Mouse (Mus musculus) midbrain, embryonic 12.5 days (tissue): ENCODE measurements at regions not wholly inside any gene's neighbourhood (a gene's known extent, or its start where the extent isn't known, plus 50 kb on each side); places are given as distances from the start of the nearest gene placed in this dataset.
"Not testable (repeated sequence)": the region's sequence is repeated elsewhere in the genome, so short reads cannot be mapped to it uniquely, and the experiment has no call there.

ENCODE experiments used
- ATAC-seq: fragments of 200-750 bp; cut with Nextera tagmentation; 2 replicates; pipeline ENCODE4 v1.8.0; 2017; ENCODE audit warnings: low read depth, moderate TSS enrichment, moderate library complexity; ENCODE audit not compliant: low FRiP score
- H3K27ac ChIP-seq: fragments of 300-500 bp; sonication (generic); replicated peaks from 2 replicates; pipeline ENCODE4 v1.5.1; 2016; ENCODE audit warnings: mild to moderate bottlenecking
- H3K27me3 ChIP-seq: fragments of 300-500 bp; sonication (generic); 2 replicates; pipeline ENCODE4 v1.6.1; 2016; ENCODE audit warnings: mild to moderate bottlenecking
- H3K36me3 ChIP-seq: fragments of 300-500 bp; sonication (generic); 2 replicates; pipeline ENCODE4 v1.6.1; 2016
- H3K4me1 ChIP-seq: fragments of 300-500 bp; sonication (generic); 2 replicates; pipeline ENCODE4 v1.6.1; 2016
- H3K4me2 ChIP-seq: fragments of 300-500 bp; sonication (generic); replicated peaks from 2 replicates; pipeline ENCODE4 v1.6.1; 2016; ENCODE audit warnings: mild to moderate bottlenecking, moderate library complexity
- H3K4me3 ChIP-seq: fragments of 300-500 bp; sonication (generic); 2 replicates; pipeline ENCODE4 v1.5.1; 2016; ENCODE audit warnings: mild to moderate bottlenecking
- H3K9ac ChIP-seq: fragments of 300-500 bp; sonication (generic); replicated peaks from 2 replicates; pipeline ENCODE4 v1.6.1; 2016; ENCODE audit warnings: mild to moderate bottlenecking, moderate library complexity
- H3K9me3 ChIP-seq: fragments of 300-500 bp; sonication (generic); 2 replicates; pipeline ENCODE4 v1.6.1; 2016; ENCODE audit warnings: mild to moderate bottlenecking
- WGBS: fragments of 180-500 bp; shearing (Covaris S2); methylation state at CpG from one replicate; pipeline ENCODE4 v1.1.7; 2016; 5-methylcytosine and 5-hydroxymethylcytosine counted together

DNA sequence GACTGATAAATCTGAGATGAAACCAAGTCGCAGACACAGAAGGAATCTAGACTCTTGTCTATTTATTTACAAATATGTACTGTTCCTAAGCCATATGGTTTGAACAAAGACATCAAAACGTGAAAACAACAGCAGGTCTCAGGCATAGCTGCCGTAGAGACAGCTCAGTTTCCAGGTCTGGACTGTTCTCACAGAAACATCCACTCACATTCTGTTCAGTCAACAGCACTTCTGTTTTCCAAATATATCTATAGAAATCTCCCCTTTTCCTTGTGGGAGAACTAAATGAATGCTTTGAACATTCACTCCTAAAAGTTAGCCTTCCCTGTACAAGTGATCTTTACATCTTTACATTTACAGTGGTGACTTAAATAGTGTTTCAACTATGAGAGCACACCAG lies 156.8 kb upstream of the Slc13a1 start:
- H3K9me3 ChIP-seq = no peaks in the 10 kb centered on the region
- no peaks in the 10 kb centered on the region for H3K27me3 ChIP-seq
- no peak overlapping the region for H3K4me2 ChIP-seq
- ATAC-seq = no peak
- no peaks in the 10 kb centered on the region for H3K4me1 ChIP-seq
- no peaks in the 10 kb centered on the region for H3K36me3 ChIP-seq
- 74% methylated on average over 3 of the region's 3 CpGs for WGBS
- no peak overlapping the region for H3K9ac ChIP-seq
- no peak overlapping the region for H3K27ac ChIP-seq
- H3K4me3 ChIP-seq = no peak overlapping the region

DNA sequence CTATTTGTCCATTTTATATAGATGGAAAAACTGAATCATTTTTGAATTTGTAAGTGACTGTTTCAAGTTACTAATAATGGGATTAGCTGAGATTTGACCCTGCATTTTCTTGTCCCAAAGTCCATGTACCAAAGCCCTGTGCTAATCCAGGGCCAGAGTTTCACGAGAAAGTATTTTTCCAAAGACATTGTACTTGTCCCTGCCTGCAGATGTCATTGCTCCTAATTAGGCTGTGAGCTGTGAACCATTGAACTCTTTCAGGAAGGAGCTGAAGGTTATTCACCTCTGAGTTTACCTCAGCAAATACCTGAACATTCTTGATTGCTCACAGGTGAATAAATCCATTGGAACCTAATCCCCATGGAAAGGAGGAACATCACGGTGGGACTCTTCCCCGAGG lies 154.5 kb upstream of the Slc13a1 start:
- Histone ChIP-seq H3K4me3 (no peak overlapping the region), H3K9ac (no peak overlapping the region), H3K9me3 (no peaks in the 10 kb centered on the region), H3K36me3 (no peaks in the 10 kb centered on the region), H3K27me3 (no peaks in the 10 kb centered on the region), H3K4me1 (no peaks in the 10 kb centered on the region), H3K4me2 (no peak overlapping the region), H3K27ac (no peak overlapping the region)
- no peak for ATAC-seq
- 79% methylated on average over 3 of the region's 3 CpGs for WGBS

DNA sequence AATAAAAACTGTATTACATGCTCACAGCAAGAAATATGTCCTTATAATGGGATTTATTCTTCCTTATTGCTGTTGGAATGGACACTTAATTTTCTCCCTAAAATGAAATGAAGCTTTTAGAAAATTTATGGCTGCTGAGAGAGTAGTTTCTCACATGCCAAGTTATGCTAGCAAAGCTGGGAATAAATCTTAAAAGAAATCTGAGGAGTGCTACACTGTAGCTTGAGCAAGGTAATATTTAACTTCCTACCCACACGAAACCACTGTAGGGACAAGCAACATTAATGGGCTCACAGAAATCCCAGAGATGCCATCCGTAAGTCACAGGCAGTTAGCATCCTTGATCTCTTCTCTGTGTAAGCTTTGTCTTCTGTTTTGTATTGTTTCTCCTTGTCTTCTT lies 151.0 kb upstream of the Slc13a1 start:
- H3K36me3 ChIP-seq = no peaks in the 10 kb centered on the region
- no peaks in the 10 kb centered on the region for H3K9me3 ChIP-seq
- H3K4me3 ChIP-seq = no peak overlapping the region
- no peak overlapping the region for H3K9ac ChIP-seq
- 88% methylated on average over 2 of the region's 2 CpGs for WGBS
- H3K4me1 ChIP-seq = no peaks in the 10 kb centered on the region
- no peak overlapping the region for H3K4me2 ChIP-seq
- ATAC-seq = no peak
- H3K27ac ChIP-seq = no peak overlapping the region
- H3K27me3 ChIP-seq = no peaks in the 10 kb centered on the region

DNA sequence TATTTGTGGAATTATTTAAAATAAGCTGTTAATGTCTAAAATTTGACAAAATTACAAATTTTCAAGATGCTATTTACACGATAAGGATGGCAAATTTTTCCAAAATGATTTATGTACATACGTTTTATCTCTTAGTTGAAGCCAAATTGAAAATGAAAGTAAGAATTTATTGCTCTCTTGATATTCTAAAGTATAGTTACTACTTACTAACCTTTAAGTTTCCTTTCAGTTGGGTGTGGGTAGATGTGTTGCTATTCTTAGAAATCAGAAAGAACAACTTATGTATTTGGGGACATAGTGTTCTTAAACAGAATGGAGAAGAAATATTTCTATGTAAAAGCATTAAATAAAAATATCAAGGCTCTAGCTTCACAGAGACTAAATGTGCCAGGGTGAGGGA lies 142.8 kb upstream of the Slc13a1 start:
- no peaks in the 10 kb centered on the region for H3K27me3 ChIP-seq
- H3K4me2 ChIP-seq = no peak overlapping the region
- no peak overlapping the region for H3K9ac ChIP-seq
- H3K4me1 ChIP-seq = no peaks in the 10 kb centered on the region
- no peaks in the 10 kb centered on the region for H3K36me3 ChIP-seq
- no peak for ATAC-seq
- no peaks in the 10 kb centered on the region for H3K9me3 ChIP-seq
- WGBS = 84% methylated on average over 2 of the region's 2 CpGs
- no peak overlapping the region for H3K4me3 ChIP-seq
- H3K27ac ChIP-seq = no peak overlapping the region

DNA sequence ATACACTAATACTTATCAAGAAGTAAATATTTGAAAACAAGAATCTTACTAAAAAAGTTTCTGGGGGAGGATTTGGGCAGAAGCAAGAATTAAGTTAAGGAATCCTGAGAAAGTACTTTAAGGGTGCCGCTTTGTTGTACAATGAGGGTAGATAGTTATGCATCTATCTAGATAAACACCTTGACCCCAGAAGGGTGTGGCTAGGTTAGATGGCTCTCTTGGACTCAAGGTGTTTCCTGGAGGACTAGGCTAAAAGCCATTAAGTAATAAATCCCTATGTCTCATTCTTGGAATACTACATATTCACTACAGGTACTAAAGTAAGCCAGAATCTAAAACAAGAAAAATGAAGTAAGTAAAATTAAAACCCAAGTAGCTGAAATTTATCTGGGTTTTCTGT lies 141.9 kb upstream of the Slc13a1 start:
- Histone ChIP-seq H3K36me3 (no peaks in the 10 kb centered on the region), H3K4me3 (no peak overlapping the region), H3K4me2 (no peak overlapping the region), H3K27me3 (no peaks in the 10 kb centered on the region), H3K9ac (no peak overlapping the region), H3K4me1 (no peaks in the 10 kb centered on the region), H3K27ac (no peak overlapping the region), H3K9me3 (no peaks in the 10 kb centered on the region)
- no peak for ATAC-seq
- 97% methylated on average over 1 of the region's 1 CpGs for WGBS

DNA sequence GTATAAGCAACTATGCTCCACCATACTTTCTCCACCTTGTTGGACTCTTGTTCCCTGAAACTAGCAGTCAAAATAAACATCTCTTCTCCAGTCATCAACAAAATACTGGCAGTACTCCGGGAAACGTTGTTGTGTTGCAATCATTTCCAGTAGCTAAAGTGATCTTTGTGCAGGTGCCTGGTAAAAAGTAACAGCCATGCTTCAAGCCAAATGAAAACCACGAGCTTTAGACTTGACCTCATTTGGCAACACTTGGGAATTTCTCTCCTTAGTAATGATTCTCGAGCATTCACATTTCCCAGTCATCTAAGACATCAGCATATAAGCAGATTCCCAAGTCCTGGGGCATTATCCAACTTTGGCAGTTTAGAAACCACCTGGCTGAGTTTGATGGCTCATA lies 133.8 kb upstream of the Slc13a1 start:
- 85% methylated on average over 4 of the region's 4 CpGs for WGBS
- ATAC-seq = no peak

DNA sequence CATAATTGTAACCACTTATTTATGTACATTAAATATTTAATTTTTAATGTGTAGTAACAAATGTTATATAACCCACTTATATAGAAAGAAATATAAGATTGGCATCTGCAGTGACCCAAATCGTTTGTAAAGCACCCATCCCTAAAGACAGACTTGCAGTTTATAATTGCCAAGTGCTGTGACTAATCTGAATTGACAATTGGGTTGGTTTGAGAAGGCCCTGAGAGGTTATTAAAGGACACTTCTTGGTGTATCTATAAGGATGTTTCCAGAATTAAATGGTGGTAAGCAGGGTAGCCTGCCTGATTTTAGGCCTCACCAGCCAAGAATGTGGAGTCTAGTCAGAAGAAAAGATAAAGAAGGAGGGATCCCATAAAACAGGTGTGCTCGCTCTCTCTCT lies 133.3 kb upstream of the Slc13a1 start:
- no peak for ATAC-seq
- Histone ChIP-seq H3K36me3 (no peaks in the 10 kb centered on the region), H3K27ac (no peak overlapping the region), H3K9ac (no peak overlapping the region), H3K4me3 (no peak overlapping the region), H3K27me3 (no peaks in the 10 kb centered on the region), H3K9me3 (no peaks in the 10 kb centered on the region), H3K4me2 (no peak overlapping the region), H3K4me1 (no peaks in the 10 kb centered on the region)
- WGBS = 53% methylated on average over 1 of the region's 2 CpGs

More for the DNA sequence above, 133.8 kb upstream of the Slc13a1 start:
- H3K9ac ChIP-seq = no peak overlapping the region
- H3K27ac ChIP-seq = no peak overlapping the region
- no peaks in the 10 kb centered on the region for H3K36me3 ChIP-seq
- no peaks in the 10 kb centered on the region for H3K4me1 ChIP-seq
- no peaks in the 10 kb centered on the region for H3K9me3 ChIP-seq
- H3K4me2 ChIP-seq = no peak overlapping the region
- H3K27me3 ChIP-seq = no peaks in the 10 kb centered on the region
- H3K4me3 ChIP-seq = no peak overlapping the region

DNA sequence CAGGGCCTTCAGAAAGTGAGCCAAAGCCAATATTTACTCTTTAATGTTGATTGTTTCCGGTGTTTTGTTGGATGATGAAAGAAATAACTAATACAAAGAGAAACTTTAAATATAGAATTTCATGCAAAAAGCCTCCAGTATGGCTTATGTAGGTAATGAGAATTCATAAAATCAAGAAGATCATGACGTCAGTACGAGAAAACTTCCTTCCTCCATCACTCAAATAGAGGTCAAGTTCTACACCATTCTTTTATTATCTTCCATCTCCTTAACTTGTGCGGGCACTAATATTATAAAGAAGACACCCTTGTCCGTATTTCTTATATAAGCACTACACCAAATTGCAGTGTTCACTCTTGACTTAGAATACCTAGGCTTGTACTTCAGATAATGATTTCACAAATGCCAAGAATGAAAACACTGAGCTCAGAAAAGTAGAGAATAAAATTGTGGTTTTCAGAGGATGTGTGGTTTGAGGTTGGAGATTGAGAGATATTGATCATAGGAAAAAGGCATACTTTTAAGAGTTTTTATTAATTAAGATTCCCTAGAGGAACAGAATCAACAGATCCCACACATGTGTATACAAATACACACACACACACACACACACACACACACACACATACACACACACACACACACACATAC lies 130.8 kb upstream of the Slc13a1 start:
- no peaks in the 10 kb centered on the region for H3K9me3 ChIP-seq
- no peak overlapping the region for H3K4me2 ChIP-seq
- no peaks in the 10 kb centered on the region for H3K4me1 ChIP-seq
- WGBS = 92% methylated on average over 5 of the region's 5 CpGs
- no peak overlapping the region for H3K27ac ChIP-seq
- no peak overlapping the region for H3K9ac ChIP-seq
- no peak for ATAC-seq
- no peaks in the 10 kb centered on the region for H3K36me3 ChIP-seq
- no peaks in the 10 kb centered on the region for H3K27me3 ChIP-seq
- no peak overlapping the region for H3K4me3 ChIP-seq

DNA sequence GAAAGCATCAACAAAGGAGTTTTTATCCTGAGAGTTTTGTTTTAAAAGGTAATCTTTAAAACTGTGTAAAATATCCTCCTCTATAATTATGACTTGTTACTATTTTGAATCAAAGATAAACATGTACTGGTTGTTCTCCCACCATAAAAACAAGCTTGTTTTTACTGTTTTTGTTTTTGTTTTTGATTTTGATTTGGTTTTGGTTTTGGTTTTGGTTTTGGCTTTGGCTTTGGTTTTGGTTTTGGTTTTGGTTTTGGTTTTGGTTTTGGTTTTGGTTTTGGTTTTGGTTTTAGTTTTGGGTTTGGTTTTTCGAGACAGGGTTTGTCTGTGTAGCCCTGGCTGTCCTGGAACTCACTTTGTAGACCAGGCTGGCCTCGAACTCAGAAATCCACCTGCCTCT lies 120.9 kb upstream of the Slc13a1 start:
- H3K4me1 ChIP-seq, H3K27ac ChIP-seq, H3K9me3 ChIP-seq, H3K36me3 ChIP-seq, H3K4me3 ChIP-seq, H3K4me2 ChIP-seq, ATAC-seq, H3K27me3 ChIP-seq, H3K9ac ChIP-seq: not testable (repeated sequence)
- WGBS = 72% methylated on average over 2 of the region's 2 CpGs

DNA sequence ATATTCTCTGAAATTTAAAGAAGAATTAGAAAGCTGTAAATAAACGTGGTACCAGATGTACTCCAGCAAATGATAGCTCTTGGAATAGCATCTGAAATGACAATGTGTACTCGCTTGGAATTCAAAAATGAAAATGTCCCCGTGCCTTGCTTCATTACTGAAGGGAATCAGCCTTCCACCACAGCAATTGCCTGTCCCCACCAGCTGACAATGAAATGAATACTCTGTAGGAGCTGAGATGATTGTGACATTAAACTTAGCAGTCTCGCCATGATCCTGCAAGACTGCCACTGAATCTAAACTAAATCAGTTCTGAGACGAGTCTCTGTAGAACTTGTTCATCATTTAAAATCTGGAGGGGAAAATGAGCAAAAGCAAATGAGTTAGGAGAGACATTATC lies 104.9 kb upstream of the Slc13a1 start:
- WGBS = 82% methylated on average over 5 of the region's 5 CpGs
- Histone ChIP-seq H3K27me3 (no peaks in the 10 kb centered on the region), H3K4me2 (no peak overlapping the region), H3K9ac (no peak overlapping the region), H3K4me3 (no peak overlapping the region), H3K27ac (no peak overlapping the region), H3K36me3 (no peaks in the 10 kb centered on the region), H3K9me3 (no peaks in the 10 kb centered on the region), H3K4me1 (no peaks in the 10 kb centered on the region)
- no peak for ATAC-seq

DNA sequence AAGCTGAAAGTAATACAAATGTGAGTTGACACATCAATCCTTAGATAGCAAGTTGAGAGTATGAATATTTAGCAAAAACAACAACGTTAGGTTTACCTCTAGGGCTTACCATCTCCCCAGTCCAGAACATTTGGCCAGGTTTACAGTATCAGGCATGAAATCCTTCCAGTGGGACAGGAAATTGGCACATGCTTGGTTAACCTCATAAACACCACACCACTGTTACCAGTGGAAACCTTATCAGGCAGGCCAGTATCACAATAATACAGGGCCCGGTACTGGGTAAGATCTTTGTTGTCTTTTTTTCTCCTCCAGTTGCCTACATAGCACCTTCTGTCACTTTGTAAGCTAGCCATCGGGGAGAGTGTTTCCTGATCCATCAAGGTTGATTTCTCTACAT lies 101.7 kb upstream of the Slc13a1 start:
- Histone ChIP-seq H3K36me3 (no peaks in the 10 kb centered on the region), H3K27ac (no peak overlapping the region), H3K4me1 (no peaks in the 10 kb centered on the region), H3K4me3 (no peak overlapping the region), H3K9ac (no peak overlapping the region), H3K9me3 (no peaks in the 10 kb centered on the region), H3K4me2 (no peak overlapping the region), H3K27me3 (no peaks in the 10 kb centered on the region)
- ATAC-seq = no peak
- 88% methylated on average over 3 of the region's 3 CpGs for WGBS

DNA sequence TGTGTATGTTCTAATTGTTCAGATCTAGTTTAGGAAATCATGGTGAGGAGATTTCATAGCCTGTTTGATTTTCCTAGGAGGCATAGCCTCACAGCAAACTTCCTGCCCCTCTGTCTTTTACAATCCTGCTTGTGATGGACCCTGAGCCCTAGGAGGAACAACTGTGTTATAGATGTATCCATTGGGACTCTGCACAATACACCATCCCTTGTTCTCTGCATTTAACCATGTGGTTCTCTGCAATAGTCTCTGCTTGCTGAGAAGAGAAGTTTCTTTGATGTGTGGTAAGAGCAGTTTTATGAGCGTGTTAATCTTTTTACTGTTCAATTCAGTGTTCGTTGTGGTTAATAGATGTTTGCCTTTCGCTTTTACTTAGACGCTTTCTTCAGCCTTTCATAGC lies 95.9 kb upstream of the Slc13a1 start:
- no peak overlapping the region for H3K9ac ChIP-seq
- H3K9me3 ChIP-seq = no peaks in the 10 kb centered on the region
- H3K27me3 ChIP-seq = no peaks in the 10 kb centered on the region
- no peak for ATAC-seq
- no peaks in the 10 kb centered on the region; the same call in 1 of the 2 replicates for H3K4me1 ChIP-seq
- no peaks in the 10 kb centered on the region for H3K36me3 ChIP-seq
- 72% methylated on average over 4 of the region's 4 CpGs for WGBS
- no peak overlapping the region for H3K4me3 ChIP-seq
- H3K27ac ChIP-seq = no peak overlapping the region
- no peak overlapping the region for H3K4me2 ChIP-seq

DNA sequence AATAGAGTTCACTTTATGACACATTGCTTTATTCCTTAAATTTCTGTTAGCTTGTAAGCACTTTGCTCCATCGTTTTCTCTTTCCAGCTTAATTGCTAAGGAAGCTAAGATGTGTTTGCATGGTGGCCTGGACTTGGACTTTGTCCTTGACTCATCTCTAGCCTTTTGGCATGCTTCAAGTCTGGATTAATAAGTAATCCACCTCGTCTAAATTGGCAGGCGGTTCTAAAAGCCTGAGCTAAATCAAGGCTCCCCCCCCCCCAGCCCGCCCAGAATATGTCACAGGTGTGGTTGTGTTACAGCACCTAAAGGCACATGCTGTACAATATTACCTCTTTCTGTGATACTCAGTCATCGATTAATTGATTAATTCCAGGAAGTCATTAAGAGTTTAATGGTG lies 94.7 kb upstream of the Slc13a1 start:
- ATAC-seq = no peak

More for the DNA sequence above, 94.7 kb upstream of the Slc13a1 start:
- H3K4me2 ChIP-seq = no peak overlapping the region
- H3K36me3 ChIP-seq = no peaks in the 10 kb centered on the region
- H3K4me1 ChIP-seq = no peaks in the 10 kb centered on the region; the same call in 1 of the 2 replicates
- 84% methylated on average over 5 of the region's 5 CpGs for WGBS
- H3K27ac ChIP-seq = no peak overlapping the region
- H3K9ac ChIP-seq = no peak overlapping the region
- H3K27me3 ChIP-seq = no peaks in the 10 kb centered on the region
- no peak overlapping the region for H3K4me3 ChIP-seq
- H3K9me3 ChIP-seq = no peaks in the 10 kb centered on the region
